Mouse (Mus musculus): ENCODE data around the gene Golgb1.

DNA sequence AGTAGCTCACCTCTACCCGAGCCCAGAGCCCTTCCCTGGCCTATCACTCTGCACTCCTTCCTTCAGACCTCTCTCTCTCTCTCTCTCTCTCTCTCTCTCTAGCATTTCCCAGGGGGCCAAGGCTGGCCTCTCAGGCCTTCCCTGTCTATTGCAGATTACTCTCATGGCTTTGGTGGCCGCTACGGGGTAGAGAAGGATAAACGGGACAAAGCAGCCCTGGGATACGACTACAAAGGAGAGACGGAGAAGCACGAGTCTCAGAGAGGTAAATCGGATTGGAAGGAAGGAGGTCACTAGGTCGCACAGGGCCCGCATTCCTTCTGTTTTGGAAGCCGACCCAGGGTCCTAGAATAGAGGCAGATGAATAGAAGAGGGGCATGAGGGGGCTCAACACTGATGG lies 80.2 kb downstream of the Golgb1 start:
- no peak for TF ChIP-seq CTCF (conservative IDR thresholded peaks at IDR 0.05; ENCODE audit: low read length)
- no peak for TF ChIP-seq NANOG (IDR thresholded peaks at IDR 0.05; ENCODE audit: borderline replicate concordance, low read length)
